Mouse (Mus musculus) layer of hippocampus, adult 9-10 months (tissue): ENCODE data around the gene Akap13.

ENCODE experiments used
- DNase-seq: peaks from one replicate; pipeline ENCODE4 v3.0.0; 2022; ENCODE audit warnings: low spot score

The Akap13 gene

DNA sequence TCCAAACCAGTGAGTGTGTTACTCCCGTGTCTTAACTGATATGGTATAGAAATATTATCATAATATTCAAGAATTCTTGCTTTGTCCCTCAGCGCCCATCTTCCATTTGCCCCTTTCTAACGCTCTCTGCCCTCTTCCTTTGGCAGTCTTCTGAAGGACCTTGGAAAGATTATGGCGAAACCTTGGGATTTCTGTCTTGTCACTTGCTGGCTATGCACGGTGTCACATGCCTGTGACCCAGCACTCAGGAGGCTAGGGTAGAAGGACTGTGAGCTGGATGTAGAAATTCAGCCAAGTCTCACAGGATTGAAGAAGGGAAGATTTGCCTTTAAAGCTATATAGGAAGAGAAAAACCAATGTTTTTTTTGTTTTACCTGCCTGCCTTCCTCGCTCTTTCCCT, 212.2 kb downstream of the Akap13 start:
- no peak for DNase-seq

DNA sequence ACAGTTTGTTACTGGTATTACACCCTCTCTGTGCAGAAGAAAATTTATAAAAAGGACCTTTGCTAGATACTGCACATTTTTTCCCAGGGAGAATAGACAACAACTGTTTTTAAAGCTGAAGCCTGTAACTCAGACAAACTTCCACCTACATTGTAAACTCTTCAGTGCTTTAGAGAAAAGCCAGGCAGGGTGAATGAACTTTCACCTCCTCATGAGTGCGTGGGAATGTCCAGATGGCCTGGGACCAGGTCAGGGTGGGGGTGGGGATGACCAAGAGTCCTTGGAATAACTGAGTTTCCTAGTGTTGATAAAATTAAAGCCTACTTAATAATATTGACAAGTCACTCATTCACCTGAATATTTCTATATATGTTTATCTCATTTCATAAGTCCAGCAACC, 213.1 kb downstream of the Akap13 start:
- DNase-seq, result no peak

DNA sequence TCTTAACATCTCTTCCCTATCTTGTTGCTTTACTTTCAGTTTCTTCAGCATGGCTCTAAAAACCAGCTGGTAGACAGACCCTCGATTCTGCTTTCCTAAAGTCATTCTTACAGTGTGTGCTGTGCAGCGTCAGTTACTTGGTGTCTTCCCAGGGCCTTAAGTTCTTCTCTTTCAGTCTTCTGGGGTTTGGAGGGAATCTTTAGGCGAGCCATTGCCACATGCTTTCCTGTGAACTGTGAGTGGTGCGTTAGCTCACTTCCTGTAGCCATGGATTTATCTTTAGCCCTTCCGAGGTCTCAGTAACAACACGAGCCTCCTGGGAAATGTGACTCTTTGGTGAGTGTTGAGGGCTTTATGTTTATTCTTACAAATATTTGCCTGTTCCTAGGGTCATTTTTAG, 214.1 kb downstream of the Akap13 start:
- DNase-seq, result no peak

DNA sequence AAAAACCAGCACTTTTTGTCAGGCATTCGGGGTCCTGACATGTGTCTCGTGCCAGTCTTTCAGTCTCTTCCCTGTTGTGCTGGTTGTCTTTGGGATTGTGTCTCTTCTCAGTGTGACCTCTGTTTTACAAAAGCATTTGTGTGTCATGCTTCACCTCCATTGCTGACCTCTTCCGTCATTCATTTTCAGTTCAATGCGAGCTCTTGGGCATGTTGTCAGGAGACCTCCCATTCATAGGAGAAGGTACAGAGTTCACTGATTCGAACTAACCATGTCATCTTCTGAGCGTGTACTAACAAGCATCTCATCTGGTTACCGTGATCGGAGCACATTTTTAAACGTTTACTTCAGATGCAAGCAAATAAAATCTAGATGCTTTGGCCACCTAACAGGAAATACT, 224.3 kb downstream of the Akap13 start:
- no peak for DNase-seq

GRCm38 (mm10) chr7:75682901-75683300, 227.6 kb downstream of the Akap13 start:
- no peak for DNase-seq

DNA sequence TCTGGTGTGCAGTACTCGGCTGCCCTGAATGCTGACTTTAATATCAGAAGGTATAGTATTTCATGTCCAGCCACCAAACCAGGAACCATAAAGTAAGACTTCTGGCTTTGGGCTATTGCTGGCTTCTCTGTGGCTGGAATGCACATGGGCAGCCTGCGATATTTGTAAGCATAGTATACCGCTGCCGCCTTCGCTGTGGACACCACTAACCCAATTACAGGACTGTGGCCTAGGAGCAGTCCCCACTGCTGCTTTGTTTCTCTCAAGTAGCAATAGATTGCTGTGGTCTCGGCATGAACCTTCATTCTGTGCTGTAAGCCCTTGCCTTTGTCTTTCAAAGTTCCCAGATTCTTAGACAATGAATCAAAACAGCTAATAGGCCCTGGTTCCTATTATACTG, 228.1 kb downstream of the Akap13 start:
- no peak for DNase-seq

GRCm38 (mm10) chr7:75684976-75685375, 229.6 kb downstream of the Akap13 start:
- no peak for DNase-seq

- no peak for DNase-seq
Observed at GRCm38 (mm10) chr7:75686046-75686826, 230.9 kb downstream of the Akap13 start.

DNA sequence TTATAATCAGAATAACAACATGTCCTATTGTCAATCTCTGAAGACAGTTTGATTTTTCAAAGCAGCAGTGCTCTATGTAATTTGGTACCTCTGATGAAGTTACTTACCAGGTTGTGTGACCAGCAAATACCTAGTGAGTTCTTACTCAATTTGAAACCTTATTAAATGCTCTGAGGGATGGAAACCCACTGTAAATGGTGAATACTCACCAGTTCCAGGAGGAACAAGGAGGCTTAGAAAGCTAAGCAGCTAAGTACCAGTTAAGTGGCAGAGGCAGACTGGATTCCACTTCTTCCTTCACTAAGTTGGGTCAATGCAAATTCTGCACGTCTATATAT, 231.5 kb downstream of the Akap13 start:
- DNase-seq, result no peak

GRCm38 (mm10) chr7:75688144-75688543, 232.8 kb downstream of the Akap13 start:
- no peak for DNase-seq

DNA sequence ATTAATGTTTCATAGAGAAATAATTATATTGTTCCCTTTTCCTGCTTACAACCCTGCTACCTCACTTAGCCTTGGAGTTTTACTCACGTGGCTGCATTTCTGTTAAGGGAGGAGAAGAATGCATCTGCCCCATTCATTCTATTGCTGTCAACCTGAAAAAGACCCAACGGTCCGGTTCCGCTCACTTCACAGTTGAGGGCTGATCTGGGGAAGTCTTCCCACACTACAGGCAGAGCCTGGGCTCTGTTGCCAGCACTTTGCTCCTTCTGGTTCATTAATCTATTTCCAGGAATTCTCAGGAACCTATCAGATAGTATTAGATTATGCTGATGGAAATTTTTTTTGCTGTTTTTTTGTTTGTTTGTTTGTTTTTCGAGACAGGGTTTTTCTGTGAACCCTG, 239.4 kb downstream of the Akap13 start:
- no peak for DNase-seq

- DNase-seq, result no peak
Observed at GRCm38 (mm10) chr7:75699836-75700235, 244.5 kb downstream of the Akap13 start.

- DNase-seq, result no peak
Observed at GRCm38 (mm10) chr7:75700771-75701345, 245.5 kb downstream of the Akap13 start.

DNA sequence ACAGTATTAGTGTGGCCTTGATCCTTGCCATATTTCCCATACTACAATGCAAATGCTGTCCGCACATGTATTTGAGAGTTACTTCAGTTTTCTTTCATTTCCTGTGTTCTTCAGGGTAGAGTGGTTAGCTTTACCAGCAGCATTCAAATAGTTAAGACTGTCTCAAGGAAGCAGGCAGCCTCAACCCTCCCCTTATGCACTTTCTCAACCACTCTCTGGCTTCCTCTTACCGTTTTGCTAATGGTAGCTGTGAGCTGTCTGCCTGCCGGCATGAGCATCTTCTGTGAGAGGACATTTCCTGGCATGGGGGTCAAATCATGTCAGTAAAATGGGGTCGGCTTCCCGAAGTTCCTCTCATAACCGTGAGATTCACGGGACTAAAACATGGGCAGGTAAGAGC, 246.4 kb downstream of the Akap13 start:
- DNase-seq, result no peak

GRCm38 (mm10) chr7:75702368-75702767, 247.0 kb downstream of the Akap13 start:
- no peak for DNase-seq

DNA sequence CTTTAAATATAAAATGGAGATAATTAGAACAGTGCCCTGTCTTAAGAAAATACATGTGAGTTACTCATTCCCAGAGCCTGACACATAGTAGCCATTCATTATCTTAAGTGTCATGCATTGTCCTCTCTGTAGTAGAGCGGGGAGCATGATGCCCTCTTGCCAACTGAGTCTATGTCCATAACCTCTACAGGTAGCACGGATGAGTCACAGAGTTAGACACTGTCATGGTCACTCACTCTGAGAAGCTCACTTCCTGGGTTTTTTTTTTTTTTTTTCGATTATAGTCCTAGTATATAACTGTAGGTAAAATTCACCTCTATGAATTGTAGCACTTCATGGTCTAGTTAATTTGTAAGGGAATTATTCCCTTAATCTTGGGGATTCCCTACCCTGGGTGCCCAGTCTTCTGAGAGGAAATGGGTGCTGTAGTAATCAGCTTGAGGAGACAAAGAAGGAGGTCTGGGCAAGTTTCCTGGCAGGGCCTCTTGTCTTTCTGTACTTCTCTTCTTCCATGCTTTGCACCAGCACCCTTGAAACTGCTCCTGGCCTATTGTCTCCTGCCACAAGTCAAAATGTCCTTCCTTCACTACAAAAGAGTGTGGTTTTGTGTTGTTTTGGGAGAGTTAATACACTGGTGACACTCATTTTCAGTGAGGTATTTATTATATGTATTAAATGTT, 247.8 kb downstream of the Akap13 start:
- DNase-seq, result no peak

DNA sequence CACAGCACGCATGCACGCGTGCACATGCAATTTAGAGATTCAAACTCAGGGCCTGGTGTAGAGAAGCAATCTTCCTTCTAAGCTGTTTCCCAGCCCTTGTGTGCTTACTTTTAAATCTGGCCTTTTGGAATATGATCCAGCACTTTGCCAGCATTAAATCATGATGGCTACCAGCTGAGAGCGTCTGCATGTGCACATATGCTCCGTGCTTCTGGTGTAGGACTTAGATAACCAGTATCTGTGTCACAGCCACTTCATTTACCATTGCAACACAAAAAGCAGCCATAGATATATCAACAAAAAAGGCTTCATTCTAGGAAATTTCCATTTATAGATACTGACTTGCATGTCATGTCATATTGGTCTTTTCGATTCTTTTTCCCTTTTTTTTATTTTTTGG, 249.5 kb downstream of the Akap13 start:
- DNase-seq, result no peak

DNA sequence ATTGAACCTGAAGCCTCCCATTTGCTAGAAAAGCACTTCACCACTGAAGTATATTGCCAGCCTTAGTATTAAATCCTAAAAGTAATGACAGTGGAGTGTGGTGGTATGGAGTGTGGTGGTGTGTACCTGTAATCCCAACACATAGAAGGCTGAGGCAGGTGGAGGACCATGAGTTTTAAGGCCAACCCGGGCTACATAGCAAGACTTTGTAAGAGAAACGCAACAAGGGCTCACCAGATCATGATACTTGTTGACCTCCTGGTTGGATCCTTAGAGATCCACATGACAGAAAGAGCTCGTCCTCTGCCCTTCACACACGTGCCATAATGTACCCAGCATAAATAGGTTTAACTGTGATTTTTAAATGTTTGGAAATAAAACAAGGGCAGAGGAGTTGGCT, 254.6 kb downstream of the Akap13 start:
- no peak for DNase-seq

- DNase-seq, result no peak
Observed at GRCm38 (mm10) chr7:75710920-75711319, 255.6 kb downstream of the Akap13 start.

DNA sequence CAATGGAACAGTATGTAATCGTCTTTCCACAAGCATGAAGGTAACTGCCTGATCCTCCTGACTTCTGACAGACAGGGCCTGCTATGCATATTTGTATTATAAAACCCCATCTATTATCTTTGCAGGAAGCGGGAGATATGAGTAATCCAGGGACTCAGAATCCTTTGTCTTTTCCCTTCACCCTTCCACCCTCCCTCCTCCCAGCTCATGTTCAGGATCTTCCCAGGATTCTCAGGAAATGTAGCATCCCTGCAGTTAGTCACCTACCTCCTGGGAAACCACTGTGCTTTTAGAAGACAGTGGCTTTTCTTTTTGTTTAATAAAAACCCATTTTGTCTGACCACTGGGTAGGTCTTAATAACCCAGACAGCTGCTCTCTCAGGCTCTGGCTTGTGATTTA, 256.1 kb downstream of the Akap13 start:
- no peak for DNase-seq

- DNase-seq, result no peak
Observed at GRCm38 (mm10) chr7:75712808-75713207, 257.5 kb downstream of the Akap13 start.

DNA sequence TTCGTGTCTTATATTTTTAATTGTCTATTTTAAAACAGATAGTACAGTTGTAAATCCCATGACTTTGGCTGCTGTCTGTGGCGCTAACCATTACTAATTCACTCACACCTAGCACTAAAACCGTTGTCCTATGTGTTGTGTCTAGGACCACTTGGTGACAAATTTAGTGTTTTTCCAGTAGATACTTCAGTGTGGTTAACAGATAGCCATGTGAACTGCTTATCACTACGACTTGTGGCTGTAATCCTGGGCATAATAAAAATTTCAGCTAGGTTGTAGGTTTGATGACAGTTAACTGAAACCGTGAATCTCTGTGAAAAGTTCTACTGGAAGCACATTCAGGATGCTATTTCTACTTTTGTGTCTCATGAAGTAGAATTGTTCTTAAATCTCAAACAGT, 258.6 kb downstream of the Akap13 start:
- DNase-seq, result no peak

DNA sequence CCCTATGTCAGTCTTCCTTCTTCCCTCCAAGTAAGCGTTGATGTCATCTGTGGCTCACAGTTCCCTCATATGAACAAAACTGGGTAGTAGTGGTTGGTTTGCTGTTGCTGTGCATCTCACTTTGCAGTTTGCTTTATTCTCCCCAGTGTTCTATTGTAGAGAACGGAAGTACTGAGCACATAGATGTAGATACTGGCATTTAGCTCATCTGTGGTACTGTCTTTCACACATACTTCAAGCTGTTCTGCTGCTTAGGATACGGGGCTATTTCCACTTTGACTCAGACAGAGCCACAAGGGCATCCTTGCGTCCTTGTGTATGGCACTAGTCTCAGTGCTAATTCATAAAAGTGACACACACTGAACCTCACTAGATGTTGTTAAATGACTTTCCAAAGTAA, 259.7 kb downstream of the Akap13 start:
- no peak for DNase-seq

DNA sequence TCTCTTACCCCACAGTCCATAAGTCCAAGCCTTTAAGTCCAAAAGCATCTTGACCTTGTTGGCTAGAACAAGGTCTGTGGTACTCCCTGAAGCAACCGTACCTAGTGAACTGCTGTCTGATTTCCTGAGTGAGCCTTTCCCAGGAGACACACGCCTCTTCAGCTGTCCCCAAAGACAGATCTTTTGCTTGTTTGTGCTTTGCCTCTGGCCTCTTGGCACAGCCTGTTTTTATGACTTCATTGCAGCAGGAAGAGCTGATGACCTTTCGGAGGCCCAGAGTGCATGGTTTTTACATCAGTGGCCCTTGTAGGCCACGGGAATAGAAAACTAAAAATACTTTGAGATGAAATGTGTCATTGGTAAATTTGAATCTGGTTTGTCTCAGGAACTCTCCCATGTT, 260.6 kb downstream of the Akap13 start:
- DNase-seq, result no peak
